Mouse (Mus musculus): ENCODE data around the gene Gm525. TPM values are rescaled to one million over a fixed set of nuclear protein-coding genes. Genes with fewer than 3 reads are reported as not detected.
A peak's percentile ranks its signal among the peaks of the same experiment; 100 is the strongest.
"Not testable (repeated sequence)": the region's sequence is repeated elsewhere in the genome, so short reads cannot be mapped to it uniquely, and the experiment has no call there.

The Gm525 gene
- total RNA-seq, 2 experiments from 2014 or later = not detected

DNA sequence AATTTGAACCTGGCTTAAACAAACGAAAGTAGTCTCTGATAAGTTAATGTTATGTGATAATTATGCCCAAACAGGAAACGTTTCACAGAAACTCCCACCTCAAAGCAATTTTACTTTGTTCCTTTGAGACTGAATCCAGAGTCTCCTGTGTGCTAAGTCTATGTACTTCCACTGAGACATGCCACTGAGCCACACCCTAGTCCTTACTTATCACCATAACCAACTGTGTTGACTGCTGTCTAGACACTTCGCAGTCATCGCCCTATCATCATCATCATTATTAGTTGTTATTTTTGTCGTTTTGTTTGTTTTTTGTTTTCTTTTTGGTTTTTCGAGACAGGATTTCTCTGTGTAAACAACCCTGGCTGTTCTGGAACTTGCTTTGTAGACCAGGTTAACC lies 9.3 kb upstream of the Gm525 start:
- DNase-seq = no peak

DNA sequence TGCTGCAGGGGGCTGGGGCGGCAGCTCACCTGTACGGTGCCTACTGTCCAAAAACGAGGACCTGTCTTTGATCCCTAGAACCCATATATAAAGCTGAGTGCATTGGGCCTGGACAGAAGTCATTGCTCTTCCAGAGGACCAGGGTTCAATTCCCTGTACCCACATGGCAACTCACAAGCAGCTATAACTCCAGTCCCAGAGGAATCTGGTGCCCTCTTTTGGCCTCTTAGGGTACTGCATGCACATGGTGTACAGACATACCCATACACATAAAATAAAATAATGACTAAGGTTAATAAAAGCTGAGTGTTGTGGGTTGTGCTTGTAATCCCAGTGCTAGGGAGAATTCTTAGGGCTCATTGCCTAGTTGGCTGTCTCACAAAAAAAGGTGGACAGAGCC lies 8.3 kb upstream of the Gm525 start:
- DNase-seq = no peak

DNA sequence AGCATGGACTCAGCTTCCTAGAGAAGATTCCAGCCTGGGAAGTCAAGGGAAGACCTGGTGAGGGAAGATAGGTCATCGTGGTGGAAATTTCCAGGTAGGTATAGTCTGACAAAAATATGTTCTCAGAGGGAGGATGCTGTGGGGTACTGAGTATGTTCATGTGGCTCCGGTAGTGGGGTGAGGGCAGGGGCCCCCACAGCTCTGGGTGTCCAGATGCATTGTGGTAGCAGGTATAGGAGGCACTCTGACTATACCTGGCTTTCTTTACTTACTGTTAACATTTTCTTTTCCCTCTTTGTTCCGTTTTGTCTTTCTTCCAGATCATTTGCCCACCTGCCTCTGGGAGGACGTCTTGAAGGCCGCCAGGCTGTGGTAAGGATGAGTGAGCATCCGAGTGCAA lies 7.5 kb upstream of the Gm525 start:
- no peak for DNase-seq

DNA sequence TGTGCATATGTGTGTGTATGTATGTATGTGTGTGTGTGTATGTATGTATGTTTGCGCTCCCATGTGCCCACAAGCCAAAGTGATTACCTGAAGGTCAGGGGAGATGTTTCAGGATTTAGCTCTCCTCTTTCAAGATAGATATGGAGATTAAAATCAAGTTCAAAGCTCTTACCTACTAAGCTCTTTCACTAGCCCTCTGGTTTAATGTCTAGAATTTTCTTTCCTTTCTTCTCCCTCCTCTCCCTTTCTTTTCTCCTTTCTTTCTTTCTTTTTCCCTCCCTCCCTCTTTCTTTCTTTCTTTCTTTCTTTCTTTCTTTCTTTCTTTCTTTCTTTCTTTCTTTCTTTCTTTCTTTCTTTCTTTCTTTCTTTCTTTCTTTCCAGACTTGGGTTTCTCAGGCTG lies 6.9 kb upstream of the Gm525 start, which contains the start of gene Dgke:
TSS of gene Dgke (minus strand) at position 101 of the 400 bp plus-strand sequence.
- no peak for DNase-seq

DNA sequence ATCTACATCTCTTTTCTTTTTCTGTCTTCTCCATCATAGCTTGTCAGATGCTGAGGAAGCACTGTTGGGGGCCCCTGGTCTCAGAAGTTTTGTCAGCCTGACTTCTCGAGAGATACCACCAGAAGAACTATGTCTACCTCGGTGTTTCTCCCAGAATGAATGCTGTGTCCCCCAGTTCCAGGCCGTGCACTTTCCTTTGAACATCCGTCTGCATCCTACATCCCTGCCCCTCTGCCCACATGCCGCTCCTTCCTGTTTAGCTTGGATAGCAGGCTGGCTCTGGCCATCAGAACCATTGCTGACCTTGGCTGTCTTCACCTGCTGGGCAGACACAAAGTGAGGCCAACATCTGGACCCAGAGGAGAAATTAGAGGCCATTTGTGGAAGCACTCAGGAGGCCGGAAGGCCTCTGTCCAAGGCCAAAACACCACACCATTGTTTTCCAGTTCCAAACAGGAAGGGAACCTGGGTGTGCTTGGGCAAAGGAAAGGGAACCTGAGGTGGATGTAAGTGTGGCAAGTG lies 6.3 kb upstream of the Gm525 start:
- DNase-seq = peak; percentile 43 to 80

DNA sequence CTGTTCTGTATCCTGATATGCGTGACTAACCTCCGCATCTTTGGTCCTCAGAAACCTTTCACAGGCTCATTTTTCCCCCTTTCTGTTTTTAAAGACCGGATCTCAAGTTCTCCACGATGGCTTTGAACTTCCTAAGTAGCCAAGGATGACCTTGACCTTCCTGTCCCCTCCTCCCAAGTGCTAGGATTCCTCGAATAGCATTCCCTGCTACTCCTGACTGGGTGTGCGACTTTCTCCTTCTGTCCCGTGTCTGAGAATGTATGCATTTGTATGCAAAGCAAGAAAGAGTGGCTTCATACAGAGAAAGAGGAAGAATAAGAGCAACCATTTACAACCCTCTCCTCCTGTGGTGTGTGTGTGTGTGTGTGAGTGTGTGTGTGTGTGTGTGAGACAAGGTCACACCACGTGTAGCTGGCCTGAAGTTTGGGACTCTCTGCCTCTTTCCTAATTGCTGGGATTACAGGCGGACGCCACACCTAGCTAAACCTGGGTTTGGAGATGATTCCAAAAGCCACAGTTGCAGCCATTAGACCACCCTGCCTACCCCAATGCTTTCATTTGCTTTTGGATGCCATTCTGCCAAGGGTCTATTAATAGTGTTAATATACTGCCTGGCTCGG lies 5.7 kb upstream of the Gm525 start:
- peak; percentile 20 to 44 for DNase-seq

DNA sequence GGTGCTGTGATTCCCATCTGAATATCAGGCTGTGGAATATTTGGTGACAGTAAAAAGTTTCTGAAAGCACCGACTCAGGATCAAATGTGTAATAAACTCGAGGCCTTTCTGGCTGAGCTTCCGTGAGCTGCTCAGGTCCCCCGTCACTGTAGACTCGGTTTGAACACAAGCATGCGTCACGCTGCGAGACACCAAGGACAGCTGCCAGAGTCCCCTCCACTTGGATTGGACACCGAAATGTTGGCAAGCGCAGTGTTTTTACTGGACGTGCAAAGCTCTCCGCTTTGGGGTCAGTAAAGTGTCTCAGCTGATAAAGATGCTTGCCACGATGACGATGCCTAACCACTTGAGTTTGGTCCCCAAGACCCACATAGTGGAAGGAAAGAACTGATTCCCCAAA lies 5.0 kb upstream of the Gm525 start:
- peak; percentile 55 to 71 for DNase-seq

DNA sequence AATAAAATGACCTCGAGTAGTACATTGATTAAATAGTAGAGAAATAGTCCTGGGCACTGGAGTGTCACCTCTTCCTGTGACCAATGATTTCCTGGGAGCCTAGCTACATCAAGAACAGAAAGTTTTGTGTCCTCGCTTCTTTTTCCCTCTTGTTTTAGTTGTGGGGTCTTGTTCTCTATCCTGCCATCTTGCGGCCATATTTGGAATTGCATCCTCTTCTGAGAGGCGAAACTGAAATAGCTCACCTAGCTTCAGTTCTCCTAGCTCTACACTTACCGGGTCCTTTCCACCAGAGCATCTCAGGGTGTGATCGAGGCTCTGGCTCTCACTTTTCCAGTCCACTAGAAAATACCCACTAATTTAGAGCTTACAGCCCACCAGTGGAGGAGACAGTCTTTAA lies 4.3 kb upstream of the Gm525 start:
- DNase-seq = peak; percentile 61 to 85

DNA sequence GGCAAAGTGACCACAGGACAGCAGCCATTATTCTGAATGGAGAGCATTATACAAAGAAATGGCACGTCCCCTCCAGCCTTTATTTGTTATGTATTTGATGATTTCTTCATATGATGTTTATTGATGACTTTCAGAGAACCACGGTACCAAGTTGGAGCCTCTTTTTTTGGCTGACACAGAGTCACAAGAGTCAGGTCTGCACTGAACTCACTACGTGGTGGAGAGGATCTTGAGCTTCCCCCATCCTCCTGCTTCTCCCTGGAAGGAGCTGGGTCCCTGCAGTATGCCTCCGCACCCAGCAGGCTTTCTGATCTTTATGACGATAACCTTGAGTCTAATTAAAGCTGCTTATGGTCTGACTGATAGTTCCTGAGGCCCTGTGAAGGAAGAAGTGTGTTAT lies 2.1 kb upstream of the Gm525 start:
- no peak for DNase-seq

DNA sequence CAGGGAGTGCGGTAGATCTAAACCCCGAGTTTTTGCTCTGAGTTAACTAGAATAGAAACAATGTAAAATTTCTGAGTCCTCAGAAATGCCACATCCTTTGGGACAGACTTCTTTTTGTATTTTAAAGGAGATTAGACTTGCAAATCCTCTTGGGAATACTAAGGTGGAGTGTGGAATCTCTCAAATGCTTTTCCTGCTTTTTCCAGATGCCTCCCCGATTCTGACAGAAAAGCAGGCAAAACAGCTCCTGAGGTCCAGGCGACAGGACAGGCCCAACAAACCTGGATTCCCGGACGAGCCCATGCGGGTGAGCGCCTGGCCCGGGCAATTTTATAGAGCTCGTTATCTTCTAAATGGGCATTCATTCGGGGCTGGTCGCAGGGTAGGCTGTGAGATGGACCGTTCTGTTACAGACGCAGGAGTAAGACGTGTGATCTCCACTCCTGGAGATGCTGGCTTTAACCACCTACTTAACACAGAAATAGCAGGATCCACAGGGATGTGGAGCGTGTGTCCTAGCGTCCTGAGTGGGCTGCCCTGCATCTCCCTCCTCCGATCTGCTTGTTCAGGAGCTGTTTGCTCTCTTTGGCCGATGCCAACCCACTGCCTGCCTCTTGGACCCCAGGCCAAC lies 1.3 kb downstream of the Gm525 start:
- DNase-seq = no peak

DNA sequence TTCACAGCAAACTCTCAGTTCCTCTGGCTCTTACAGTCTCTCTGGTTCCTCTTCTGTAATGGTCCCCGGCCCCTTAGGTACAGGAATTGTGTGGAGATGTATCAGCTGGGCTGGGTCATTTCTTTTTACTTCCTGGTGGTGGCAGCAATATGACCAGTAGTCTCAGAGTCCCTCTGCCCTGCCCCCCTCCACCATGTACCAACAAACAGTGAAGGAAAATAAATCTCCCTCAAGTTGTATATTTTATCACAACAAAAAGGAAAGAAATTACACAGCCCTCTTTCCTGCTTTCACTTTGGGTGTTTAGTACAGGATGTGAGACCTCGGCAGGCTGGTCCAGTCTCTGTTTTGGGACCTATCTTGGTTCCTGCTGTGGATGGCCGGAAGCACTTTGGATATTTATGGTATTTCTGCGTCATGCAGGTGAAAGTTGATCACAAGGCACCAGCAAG lies 2.8 kb downstream of the Gm525 start:
- DNase-seq = peak; percentile 19 to 47

DNA sequence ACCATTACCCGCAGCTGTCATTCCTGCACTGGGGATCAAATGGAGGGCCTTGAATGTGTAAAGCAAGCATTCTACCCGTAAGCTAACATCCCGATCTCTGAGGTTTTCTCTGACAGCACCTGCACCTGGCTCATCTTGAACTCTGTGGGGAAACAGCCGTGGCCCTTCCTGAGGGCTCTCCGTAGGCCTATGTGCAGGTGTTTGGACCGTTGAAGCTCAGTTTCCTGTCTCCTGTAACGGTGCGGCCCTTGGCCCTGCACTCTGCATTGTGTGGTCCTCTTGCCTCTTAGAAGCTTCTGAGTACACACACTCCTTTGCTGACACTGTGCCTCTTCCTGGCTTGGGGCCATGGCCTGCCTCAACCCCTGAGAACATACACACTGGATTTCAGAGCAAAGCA lies 4.0 kb downstream of the Gm525 start:
- no peak for DNase-seq

DNA sequence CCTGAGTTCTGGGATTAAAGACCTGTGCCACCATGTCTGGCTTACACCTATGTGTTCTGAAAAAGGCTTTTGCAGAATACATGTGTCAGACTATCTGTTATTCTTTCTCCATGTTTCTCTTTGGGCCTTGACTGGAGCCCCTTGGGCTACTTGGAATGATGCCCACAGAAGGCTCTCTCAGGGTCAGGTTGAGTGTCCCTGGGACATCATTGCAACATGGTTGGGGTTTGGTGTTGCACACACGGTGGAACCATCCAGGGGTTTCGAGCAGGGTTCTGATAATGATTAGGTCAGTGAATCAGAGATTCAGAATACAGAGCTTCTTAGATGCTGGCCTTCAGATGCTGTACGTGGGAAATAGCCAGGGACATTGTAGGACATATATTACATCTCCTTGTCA lies 4.7 kb downstream of the Gm525 start:
- no peak for DNase-seq

DNA sequence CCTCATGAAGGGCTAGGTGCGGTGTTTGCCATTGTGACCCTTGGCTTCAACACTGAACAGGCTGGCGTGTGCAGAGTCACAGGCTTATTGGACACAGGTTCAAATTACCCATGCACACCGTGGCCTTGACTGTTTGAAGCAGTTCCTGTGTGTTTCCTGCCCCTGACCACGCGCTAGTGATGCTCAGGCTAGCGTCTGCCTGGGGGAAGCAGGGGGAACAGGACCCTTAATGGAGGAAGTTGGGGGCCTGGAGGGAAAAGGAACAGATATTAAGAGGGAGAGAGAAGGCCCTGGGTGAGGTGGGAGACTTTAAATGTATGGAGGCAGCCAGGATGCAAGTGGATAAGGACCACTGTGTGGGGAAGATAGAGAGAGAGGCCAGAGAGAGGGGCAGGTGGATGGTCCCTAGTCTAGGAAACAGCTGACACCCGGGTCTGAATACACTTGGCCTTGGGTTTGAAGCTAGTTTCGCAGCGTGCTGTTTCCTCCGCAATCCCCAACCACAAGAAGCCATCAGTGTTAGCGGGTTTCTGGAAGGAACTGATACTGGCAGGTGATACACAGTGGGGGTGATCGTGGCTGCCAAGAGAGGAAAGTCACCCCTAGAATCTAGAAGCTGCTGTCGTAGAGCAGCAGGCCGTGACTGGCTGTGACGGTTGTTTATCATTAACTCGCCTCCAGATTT lies 5.5 kb downstream of the Gm525 start:
- no peak for DNase-seq

DNA sequence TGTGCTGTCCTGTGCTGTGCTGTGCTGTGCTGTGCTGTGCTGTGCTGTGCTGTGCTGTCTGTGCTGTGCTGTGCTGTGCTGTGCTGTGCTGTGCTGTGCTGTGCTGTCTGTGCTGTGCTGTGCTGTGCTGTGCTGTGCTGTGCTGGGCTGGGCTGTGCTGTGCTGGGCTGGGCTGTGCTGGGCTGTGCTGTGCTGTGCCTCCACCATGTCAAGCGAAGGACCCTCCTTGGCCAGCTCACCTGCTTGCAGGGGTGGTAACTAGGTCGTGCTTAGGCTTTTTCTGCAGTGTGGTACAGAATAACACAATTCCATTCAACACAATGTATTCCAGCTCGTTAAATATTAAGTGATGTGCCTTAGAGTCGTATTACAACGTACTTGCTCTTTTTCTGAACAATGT lies 8.3 kb downstream of the Gm525 start:
- not testable (repeated sequence) for DNase-seq

DNA sequence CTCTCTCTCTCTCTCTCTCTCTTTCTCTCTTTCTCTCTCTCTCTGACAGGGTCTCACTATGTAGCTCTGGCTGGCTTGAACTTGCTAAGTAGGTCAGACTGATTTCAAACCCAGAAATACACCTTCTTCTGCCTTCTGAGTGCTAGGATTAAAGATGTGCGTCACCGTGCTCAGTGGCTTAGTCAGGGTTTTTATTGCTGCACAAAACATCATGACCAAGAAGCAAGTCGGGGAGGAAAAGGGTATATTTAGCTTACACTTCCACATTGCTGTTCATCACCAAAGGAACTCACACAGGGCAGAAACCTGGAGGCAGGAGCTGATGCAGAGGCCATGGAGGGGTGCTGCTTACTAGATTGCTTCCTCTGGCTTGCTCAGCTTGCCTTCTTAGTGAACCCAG lies 9.1 kb downstream of the Gm525 start:
- not testable (repeated sequence) for DNase-seq

DNA sequence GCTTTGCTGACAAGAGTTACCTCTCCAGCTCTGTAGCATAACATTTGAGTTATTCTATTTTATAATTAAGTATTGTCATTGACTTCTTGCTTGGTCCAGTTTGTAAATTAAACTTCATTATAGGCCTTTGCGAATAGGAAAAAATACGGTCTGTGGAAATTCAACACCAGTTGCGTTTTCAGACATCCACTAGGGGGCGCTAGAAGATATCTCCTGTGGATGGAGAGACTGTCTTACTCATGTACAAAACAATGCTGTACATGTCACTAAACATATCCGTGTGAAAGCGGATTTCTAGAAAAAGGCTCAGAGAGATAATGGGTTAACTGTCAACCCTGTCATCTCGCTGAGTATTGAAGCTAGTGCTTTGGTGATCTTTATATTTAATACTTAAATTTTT lies 11.0 kb downstream of the Gm525 start:
- DNase-seq = peak; percentile 59 to 79

DNA sequence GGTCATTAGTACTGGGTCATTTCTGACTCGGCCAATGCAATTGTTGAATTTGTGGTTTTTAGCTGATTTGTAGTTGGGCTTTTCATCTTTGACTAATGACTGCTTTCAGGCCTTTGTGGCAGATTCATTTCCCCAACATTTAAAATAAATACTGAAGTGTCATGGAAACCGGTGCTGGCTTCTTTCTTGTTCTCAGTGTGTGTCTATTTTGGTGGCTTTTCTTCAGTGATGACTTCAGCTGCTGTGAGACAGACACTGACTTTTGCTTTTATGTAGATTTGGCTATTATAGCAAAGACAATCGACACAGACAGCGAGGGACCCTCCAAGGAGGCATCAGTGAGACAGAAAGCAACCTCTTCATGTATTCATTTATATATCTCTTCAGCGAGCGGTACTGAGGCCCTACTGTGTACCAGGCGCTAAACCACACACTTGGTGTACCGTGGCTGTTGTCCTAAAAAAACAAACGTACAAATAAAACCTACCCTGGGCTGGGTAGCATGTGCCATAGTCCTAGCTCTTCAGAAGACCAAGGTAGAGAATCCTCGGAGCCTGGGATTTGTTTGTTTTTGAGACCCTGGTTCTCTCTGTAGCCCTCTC lies 12.7 kb downstream of the Gm525 start:
- DNase-seq = no peak

DNA sequence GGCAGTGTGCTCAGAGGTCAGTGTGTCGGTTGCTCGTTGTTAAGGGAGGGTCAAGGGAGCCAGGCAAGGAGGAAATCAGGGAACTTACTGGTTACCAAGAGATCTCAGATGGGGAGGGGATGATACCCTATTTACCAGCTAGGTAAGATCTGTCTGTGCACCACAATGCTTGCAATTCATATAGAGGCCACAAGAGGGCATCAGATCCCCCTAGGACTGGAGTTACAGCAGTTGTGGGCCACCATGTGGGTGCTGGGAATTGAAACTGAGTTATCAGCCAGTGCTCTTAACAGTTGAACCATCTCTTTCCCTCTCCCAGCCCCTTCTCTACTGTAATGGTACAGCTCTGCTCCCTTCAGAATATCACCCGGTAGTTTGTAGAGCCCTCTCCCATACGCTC lies 15.1 kb downstream of the Gm525 start:
- DNase-seq = no peak

DNA sequence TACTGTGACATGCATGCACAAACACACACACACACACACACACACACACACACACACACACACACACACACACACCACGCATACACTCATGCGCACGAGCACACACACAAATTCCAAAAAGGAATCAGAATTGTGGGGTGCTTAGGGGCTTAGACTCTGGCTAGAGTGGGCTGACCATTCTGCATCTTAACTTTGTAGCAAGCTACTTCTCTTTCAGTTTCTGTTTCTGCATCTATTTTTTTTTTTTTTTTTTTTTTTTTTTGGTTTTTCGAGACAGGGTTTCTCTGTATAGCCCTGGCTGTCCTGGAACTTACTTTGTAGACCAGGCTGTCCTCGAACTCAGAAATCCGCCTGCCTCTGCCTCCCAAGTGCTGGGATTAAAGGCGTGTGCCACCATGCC lies 16.7 kb downstream of the Gm525 start:
- DNase-seq = not testable (repeated sequence)

DNA sequence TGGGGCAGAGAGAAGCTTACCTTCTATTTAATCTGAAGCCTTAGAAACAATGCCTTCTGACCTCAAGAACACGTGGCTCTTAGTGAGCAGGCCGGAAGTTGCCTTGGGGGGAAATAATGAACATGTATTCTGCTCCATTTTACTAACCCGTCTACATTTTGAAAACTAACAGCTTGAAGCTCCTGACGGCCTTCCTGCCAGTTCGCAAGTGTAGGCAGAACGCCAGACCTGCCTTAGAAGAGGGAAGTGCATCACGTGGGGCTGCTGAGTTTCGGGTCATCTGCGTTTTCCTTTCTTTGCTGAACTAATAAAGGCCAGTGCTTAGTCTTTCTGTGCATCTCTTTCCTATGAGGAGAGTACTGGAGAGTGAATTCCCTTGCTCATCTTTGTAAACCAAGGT lies 19.1 kb downstream of the Gm525 start:
- DNase-seq = peak; percentile 58 to 80

DNA sequence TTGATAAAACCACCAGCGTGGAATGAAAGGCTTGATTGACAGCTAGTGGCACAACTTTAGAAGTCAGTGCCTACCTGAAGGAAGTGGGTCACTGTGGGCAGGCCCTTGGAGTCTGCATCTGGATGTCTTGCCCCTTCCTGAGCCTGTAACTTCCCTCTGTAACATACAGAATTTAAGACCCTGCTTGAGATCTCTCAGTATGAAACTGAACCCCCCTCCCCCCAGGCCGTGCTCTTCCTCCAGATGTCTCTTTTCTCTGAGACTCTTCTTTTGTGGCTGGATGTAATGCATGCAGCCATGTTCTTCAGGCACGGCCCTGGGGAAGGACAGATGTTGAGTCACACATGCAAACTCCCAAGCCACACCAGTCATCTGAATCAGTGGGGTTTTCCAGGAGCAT lies 21.7 kb downstream of the Gm525 start:
- DNase-seq = no peak

DNA sequence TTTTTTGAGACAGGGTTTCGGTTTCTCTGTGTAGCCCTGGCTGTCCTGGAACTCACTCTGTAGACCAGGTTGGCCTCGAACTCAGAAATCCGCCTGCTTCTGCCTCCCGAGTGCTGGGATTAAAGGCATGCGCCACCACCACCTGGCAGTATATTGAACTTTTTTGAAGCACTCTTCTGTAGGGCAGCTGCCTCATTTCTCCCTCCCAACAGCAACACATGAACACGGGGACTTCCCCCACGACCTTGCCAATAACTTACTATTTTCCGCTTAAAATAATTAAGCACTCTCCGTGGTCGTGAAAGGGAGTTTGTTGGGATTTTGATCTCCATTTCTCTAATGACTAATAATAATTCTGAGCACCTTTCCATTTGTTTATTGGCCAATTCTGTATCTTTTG lies 23.7 kb downstream of the Gm525 start:
- not testable (repeated sequence) for DNase-seq
